Mouse (Mus musculus) spleen, postnatal 0 days (tissue): ENCODE data around the gene A1cf. TPM values are rescaled to one million over a fixed set of nuclear protein-coding genes. Genes with fewer than 3 reads are reported as not detected.

Experiments
- polyA plus RNA-seq: library from polyadenylated mRNA; unstranded; fragments of >200 nt; fragmentation: Nextera tagmentation; extraction: Ambion mirVana; gene quantifications from 2 replicates; pipeline ENCODE4 v1.2.1, GENCODE M21; 2015

The A1cf gene
- polyA plus RNA-seq = 0.04 TPM in 1 of 2 replicates, not detected in the other

GRCm38 (mm10) chr19:31868521-31868920, at the start of gene A1cf:
Gene A1cf, plus strand, starts transcription at chr19:31868764.

Other genes starting within 250 kb of the A1cf start
- 1.2 and 1.3 TPM in 2 replicates for gene Prkg1, start 103.7 kb upstream of the A1cf start, polyA plus RNA-seq
- 0.96 and 1.0 TPM in 2 replicates for gene Asah2, start 239.4 kb downstream of the A1cf start, polyA plus RNA-seq